Mouse (Mus musculus): Measurements from ENCODE around the gene Rbfox2.

The Rbfox2 gene

GRCm38 (mm10) chr15:77036320-77036988, 270.4 kb downstream of the Rbfox2 start:
- in situ Hi-C loops (cut with MboI, MseI) = no loop called here

- in situ Hi-C loops (cut with MboI, MseI) = no loop called here
Measured at GRCm38 (mm10) chr15:77035643-77036042, 271.2 kb downstream of the Rbfox2 start.

GRCm38 (mm10) chr15:77034526-77034925, 272.3 kb downstream of the Rbfox2 start:
- in situ Hi-C loops (cut with MboI, MseI) = no loop called here

GRCm38 (mm10) chr15:77031271-77031670, 275.5 kb downstream of the Rbfox2 start:
- in situ Hi-C loops (cut with MboI, MseI) = no loop called here

- in situ Hi-C loops (cut with MboI, MseI) = no loop called here
Measured at GRCm38 (mm10) chr15:77029331-77029991, 277.3 kb downstream of the Rbfox2 start.

Data from T-helper 1 cell (primary cell).